Mouse (Mus musculus): ENCODE measurements around the gene Snx29. TPM values are rescaled to one million over a fixed set of nuclear protein-coding genes. Genes with fewer than 3 reads are reported as not detected.

Gene Snx29
- total and polyA plus RNA-seq, 2 experiments: 2.0 to 10.3 TPM

DNA sequence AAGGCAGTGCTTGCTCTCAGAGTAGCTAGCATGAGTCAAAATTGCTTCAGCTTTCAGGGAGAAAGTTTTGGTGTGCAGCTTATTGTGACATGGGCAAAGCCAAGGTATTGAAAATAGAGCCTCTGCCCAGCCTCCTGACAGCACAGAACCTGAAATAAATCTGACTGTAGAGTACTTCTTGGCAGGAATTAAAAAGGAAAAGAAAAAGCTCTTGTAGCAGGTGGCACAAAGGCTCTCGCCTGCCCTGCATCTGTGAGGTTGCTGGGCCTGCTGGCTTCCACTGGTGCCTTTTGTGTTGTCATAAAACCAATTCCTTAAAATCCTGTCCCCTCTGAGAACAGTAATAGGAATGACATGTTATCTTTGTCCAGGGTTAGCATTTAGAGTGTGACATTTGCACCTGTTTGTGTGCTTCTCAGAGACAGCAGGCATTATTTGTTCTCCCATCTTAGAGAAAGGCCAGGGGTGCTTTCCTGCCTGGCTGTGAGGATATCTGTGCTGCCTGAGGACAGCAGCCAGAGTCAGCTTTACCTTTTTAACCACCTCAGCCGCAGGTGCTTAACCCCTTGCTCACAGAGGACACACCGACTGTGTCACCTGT lies 289.9 kb downstream of the Snx29 start:
- WGBS: 90% methylated on average over 3 of the region's 3 CpGs
- no peak overlapping the region for H3K4me3 ChIP-seq (ENCODE audit: insufficient read depth, low read depth, low read length)
- no peaks in the 10 kb centered on the region for H3K36me3 ChIP-seq (ENCODE audit: control insufficient read depth, insufficient read depth, low read length)
- H3K27me3 ChIP-seq (ENCODE audit: control insufficient read depth, insufficient read depth, low read length): no peaks in the 10 kb centered on the region
- no peak for DNase-seq (ENCODE audit: extremely low read depth, low read depth, low spot score)
- no peak overlapping the region for H3K9ac ChIP-seq (ENCODE audit: low read depth, low read length)
- H3K4me1 ChIP-seq (ENCODE audit: control insufficient read depth, insufficient read depth, low read length): no peaks in the 10 kb centered on the region
- H3K27ac ChIP-seq (replicated peaks; ENCODE audit: insufficient read depth, low read depth, low read length): no peak overlapping the region
- TF ChIP-seq POLR2A (IDR thresholded peaks at IDR 0.05; ENCODE audit: extremely low read depth, insufficient read depth, low read length) (no peak), CTCF (IDR thresholded peaks at IDR 0.05; ENCODE audit: low read depth, low read length) (no peak)
- no peaks in the 10 kb centered on the region for H3K79me2 ChIP-seq (ENCODE audit: control insufficient read depth, insufficient read depth, low read length)

DNA sequence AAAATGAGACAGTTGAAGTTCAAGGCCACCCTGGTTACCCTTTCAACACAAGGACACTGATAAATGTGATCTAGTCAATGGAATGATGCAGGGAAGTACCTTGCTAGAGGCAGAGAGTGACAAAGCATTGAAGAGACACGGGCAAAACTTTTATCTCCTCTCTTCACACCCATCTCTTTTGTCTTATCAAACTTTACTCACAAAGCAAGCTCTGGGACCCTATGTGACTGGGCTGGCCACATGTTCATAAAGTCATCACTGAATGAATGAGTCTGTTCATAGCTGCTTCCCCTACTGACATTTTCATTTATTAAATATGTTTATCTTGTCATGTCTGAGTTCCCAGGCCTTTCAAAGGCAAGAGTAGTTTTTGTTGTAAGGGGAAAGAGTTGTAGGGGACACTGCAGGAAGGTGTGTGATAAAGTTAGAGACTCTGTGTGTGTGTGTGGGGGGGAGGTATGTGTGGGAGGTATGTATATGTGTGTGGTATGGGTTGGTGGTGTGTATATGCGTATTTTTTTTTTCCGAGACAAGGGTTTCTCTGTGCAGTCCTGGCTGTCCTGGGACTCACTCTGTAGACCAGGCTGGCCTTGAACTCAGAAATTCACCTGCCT lies 291.8 kb downstream of the Snx29 start:
- no peak overlapping the region for H3K9ac ChIP-seq (ENCODE audit: low read depth, low read length)
- H3K27ac ChIP-seq (replicated peaks; ENCODE audit: insufficient read depth, low read depth, low read length): no peak overlapping the region
- H3K79me2 ChIP-seq (ENCODE audit: control insufficient read depth, insufficient read depth, low read length): no peaks in the 10 kb centered on the region
- no peaks in the 10 kb centered on the region for H3K36me3 ChIP-seq (ENCODE audit: control insufficient read depth, insufficient read depth, low read length)
- no peak for DNase-seq (ENCODE audit: extremely low read depth, low read depth, low spot score)
- 85% methylated on average over 3 of the region's 3 CpGs for WGBS
- TF ChIP-seq CTCF (IDR thresholded peaks at IDR 0.05; ENCODE audit: low read depth, low read length) (no peak), POLR2A (IDR thresholded peaks at IDR 0.05; ENCODE audit: extremely low read depth, insufficient read depth, low read length) (no peak)
- H3K27me3 ChIP-seq (ENCODE audit: control insufficient read depth, insufficient read depth, low read length): no peaks in the 10 kb centered on the region
- no peak overlapping the region for H3K4me3 ChIP-seq (ENCODE audit: insufficient read depth, low read depth, low read length)
- H3K4me1 ChIP-seq (ENCODE audit: control insufficient read depth, insufficient read depth, low read length): no peaks in the 10 kb centered on the region

- Histone ChIP-seq H3K9ac (ENCODE audit: low read depth, low read length) (no peak overlapping the region), H3K27me3 (ENCODE audit: control insufficient read depth, insufficient read depth, low read length) (no peaks in the 10 kb centered on the region), H3K4me1 (ENCODE audit: control insufficient read depth, insufficient read depth, low read length) (no peaks in the 10 kb centered on the region), H3K27ac (replicated peaks; ENCODE audit: insufficient read depth, low read depth, low read length) (no peak overlapping the region), H3K36me3 (ENCODE audit: control insufficient read depth, insufficient read depth, low read length) (no peaks in the 10 kb centered on the region), H3K4me3 (ENCODE audit: insufficient read depth, low read depth, low read length) (no peak overlapping the region), H3K79me2 (ENCODE audit: control insufficient read depth, insufficient read depth, low read length) (no peaks in the 10 kb centered on the region)
- no peak for DNase-seq (ENCODE audit: extremely low read depth, low read depth, low spot score)
- WGBS: 85% methylated on average over 2 of the region's 2 CpGs
- TF ChIP-seq CTCF (IDR thresholded peaks at IDR 0.05; ENCODE audit: low read depth, low read length) (no peak), POLR2A (IDR thresholded peaks at IDR 0.05; ENCODE audit: extremely low read depth, insufficient read depth, low read length) (no peak)
Measured at GRCm38 (mm10) chr16:11615633-11616032, 292.9 kb downstream of the Snx29 start.

DNA sequence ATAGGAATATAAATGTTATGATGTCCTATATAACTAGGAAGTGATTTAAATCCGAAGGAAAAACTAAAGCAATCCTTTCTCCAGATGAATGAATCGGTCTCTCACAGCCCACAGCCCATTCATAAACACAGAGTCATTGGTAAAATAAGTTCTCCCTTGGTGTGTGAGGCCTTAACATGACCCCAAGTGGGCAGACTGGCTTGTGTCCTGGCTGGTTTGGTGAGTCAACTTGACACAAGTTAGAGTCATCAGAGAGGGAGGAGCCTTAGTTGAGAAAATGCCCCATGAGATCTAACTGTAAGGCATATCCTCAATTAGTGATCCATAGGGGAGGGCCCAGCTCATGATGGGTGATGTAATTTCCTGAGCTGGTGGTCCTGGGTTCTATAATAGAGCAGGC lies 297.2 kb downstream of the Snx29 start:
- WGBS: 95% methylated on average over 2 of the region's 2 CpGs
- Histone ChIP-seq H3K27me3 (ENCODE audit: control insufficient read depth, insufficient read depth, low read length) (no peaks in the 10 kb centered on the region), H3K9ac (ENCODE audit: low read depth, low read length) (no peak overlapping the region), H3K36me3 (ENCODE audit: control insufficient read depth, insufficient read depth, low read length) (no peaks in the 10 kb centered on the region), H3K4me3 (ENCODE audit: insufficient read depth, low read depth, low read length) (no peak overlapping the region), H3K4me1 (ENCODE audit: control insufficient read depth, insufficient read depth, low read length) (no peaks in the 10 kb centered on the region), H3K27ac (replicated peaks; ENCODE audit: insufficient read depth, low read depth, low read length) (no peak overlapping the region), H3K79me2 (ENCODE audit: control insufficient read depth, insufficient read depth, low read length) (no peaks in the 10 kb centered on the region)
- TF ChIP-seq POLR2A (IDR thresholded peaks at IDR 0.05; ENCODE audit: extremely low read depth, insufficient read depth, low read length) (no peak), CTCF (IDR thresholded peaks at IDR 0.05; ENCODE audit: low read depth, low read length) (no peak)
- DNase-seq (ENCODE audit: extremely low read depth, low read depth, low spot score): no peak

GRCm38 (mm10) chr16:11621042-11621441 lies 298.3 kb downstream of the Snx29 start:
- no peaks in the 10 kb centered on the region for H3K79me2 ChIP-seq (ENCODE audit: control insufficient read depth, insufficient read depth, low read length)
- DNase-seq (ENCODE audit: extremely low read depth, low read depth, low spot score): no peak
- 90% methylated on average over 3 of the region's 3 CpGs for WGBS

GRCm38 (mm10) chr16:11621664-11622063 lies 299.0 kb downstream of the Snx29 start:
- Histone ChIP-seq H3K4me1 (ENCODE audit: control insufficient read depth, insufficient read depth, low read length) (no peaks in the 10 kb centered on the region), H3K79me2 (ENCODE audit: control insufficient read depth, insufficient read depth, low read length) (no peaks in the 10 kb centered on the region), H3K4me3 (ENCODE audit: insufficient read depth, low read depth, low read length) (no peak overlapping the region), H3K27ac (replicated peaks; ENCODE audit: insufficient read depth, low read depth, low read length) (no peak overlapping the region), H3K27me3 (ENCODE audit: control insufficient read depth, insufficient read depth, low read length) (no peaks in the 10 kb centered on the region), H3K36me3 (ENCODE audit: control insufficient read depth, insufficient read depth, low read length) (no peaks in the 10 kb centered on the region), H3K9ac (ENCODE audit: low read depth, low read length) (no peak overlapping the region)
- no peak for TF ChIP-seq CTCF (IDR thresholded peaks at IDR 0.05; ENCODE audit: low read depth, low read length)
- no peak for TF ChIP-seq POLR2A (IDR thresholded peaks at IDR 0.05; ENCODE audit: extremely low read depth, insufficient read depth, low read length)
- DNase-seq (ENCODE audit: extremely low read depth, low read depth, low spot score): no peak
- 95% methylated on average over 1 of the region's 1 CpGs for WGBS

More at GRCm38 (mm10) chr16:11621042-11621441, 298.3 kb downstream of the Snx29 start:
- TF ChIP-seq CTCF (IDR thresholded peaks at IDR 0.05; ENCODE audit: low read depth, low read length) (no peak), POLR2A (IDR thresholded peaks at IDR 0.05; ENCODE audit: extremely low read depth, insufficient read depth, low read length) (no peak)
- Histone ChIP-seq H3K9ac (ENCODE audit: low read depth, low read length) (no peak overlapping the region), H3K27me3 (ENCODE audit: control insufficient read depth, insufficient read depth, low read length) (no peaks in the 10 kb centered on the region), H3K27ac (replicated peaks; ENCODE audit: insufficient read depth, low read depth, low read length) (no peak overlapping the region), H3K4me3 (ENCODE audit: insufficient read depth, low read depth, low read length) (no peak overlapping the region), H3K4me1 (ENCODE audit: control insufficient read depth, insufficient read depth, low read length) (no peaks in the 10 kb centered on the region), H3K36me3 (ENCODE audit: control insufficient read depth, insufficient read depth, low read length) (no peaks in the 10 kb centered on the region)
